Mouse (Mus musculus) testis, adult 2 months (tissue): ENCODE data around the gene Otud7a.

Experiments used
- CTCF ChIP-seq: fragments of 200-500 bp; IDR thresholded peaks from 2 replicates; pipeline ENCODE4 v1.5.1; 2012; ENCODE audit warnings: low read depth, mild to moderate bottlenecking, inconsistent platforms, low read length, moderate library complexity; ENCODE audit not compliant: control insufficient read depth, insufficient read depth, insufficient replicate concordance
- POLR2A ChIP-seq: fragments of 200-500 bp; IDR thresholded peaks from 2 replicates; pipeline ENCODE4 v1.6.1; 2012; ENCODE audit warnings: low read depth, mild to moderate bottlenecking, inconsistent platforms, low read length, moderate library complexity; ENCODE audit not compliant: control insufficient read depth

- TF ChIP-seq CTCF (no peak), POLR2A (no peak)
Observed at GRCm38 (mm10) chr7:63665496-63665895, 220.9 kb downstream of the Otud7a start.
